Mouse (Mus musculus) stomach, postnatal 0 days (tissue): ENCODE results near the gene Atxn7l3.

Experiments
- CTCF ChIP-seq: IDR thresholded peaks from 2 replicates; pipeline ENCODE4 v1.5.1; 2016; ENCODE audit warnings: antibody characterized with exemption, low read depth, mild to moderate bottlenecking, moderate library complexity
- EP300 ChIP-seq: optimal IDR thresholded peaks from 2 replicates; pipeline ENCODE3; 2016; ENCODE audit warnings: antibody characterized with exemption

GRCm38 (mm10) chr11:102319410-102319792, 23.0 kb upstream of the Atxn7l3 start, which contains the start of gene Ubtf:
- TF ChIP-seq CTCF, result no peak
- no peak for TF ChIP-seq EP300
